Mouse (Mus musculus) testis, adult 10 weeks (tissue): ENCODE results near the gene 1110012L19Rik. TPM values are rescaled to one million over a fixed set of nuclear protein-coding genes. Genes with fewer than 3 reads are reported as not detected.

Source experiments
- polyA plus RNA-seq: library from polyadenylated mRNA; stranded (reverse); fragments of 350-450 nt; fragmentation: Illumina TruSeq; extraction: RNeasy Lipid Tissue Mini Kit (QIAGEN cat#74804); gene quantifications from one replicate; pipeline ENCODE4 v1.2.3, GENCODE M21; 2014; ENCODE audit warnings: low read depth, low replicate concordance

The 1110012L19Rik gene
- polyA plus RNA-seq = 1.7 TPM

DNA sequence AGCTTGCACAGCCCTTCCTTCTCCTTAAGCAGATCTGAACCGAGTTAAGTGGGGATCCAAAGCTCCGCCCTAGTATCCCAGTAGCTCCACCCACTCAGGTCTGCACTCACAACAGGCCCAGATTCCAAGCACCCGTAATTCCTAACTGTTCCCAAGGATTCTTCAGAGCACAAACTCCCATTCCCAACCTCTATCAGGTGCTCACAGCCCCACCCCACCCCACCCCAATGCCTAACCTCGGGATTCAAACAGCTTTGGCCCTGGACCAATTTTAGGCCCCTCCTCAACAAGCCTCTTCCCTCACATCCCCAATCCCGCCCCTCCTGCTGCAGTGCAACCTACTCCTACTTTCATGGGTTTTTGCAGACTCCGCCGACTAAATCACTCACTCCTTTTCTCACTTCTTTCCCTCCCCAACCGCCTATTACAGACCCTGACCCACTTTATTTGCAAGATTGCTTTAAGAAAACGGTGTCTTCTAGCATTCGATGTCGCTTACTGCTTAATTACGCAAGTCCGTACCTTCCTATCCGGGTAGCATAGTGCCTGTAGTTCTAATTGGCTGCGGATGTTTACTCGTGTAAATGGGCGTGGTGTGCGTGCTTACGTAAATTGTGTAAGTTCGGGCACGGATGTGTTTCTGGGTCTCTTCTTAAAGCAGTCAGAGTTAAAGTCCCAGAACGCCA, at the start of gene 1110012L19Rik:
1110012L19Rik (plus strand) TSS at position 602 of the 686 bp plus-strand sequence.

DNA sequence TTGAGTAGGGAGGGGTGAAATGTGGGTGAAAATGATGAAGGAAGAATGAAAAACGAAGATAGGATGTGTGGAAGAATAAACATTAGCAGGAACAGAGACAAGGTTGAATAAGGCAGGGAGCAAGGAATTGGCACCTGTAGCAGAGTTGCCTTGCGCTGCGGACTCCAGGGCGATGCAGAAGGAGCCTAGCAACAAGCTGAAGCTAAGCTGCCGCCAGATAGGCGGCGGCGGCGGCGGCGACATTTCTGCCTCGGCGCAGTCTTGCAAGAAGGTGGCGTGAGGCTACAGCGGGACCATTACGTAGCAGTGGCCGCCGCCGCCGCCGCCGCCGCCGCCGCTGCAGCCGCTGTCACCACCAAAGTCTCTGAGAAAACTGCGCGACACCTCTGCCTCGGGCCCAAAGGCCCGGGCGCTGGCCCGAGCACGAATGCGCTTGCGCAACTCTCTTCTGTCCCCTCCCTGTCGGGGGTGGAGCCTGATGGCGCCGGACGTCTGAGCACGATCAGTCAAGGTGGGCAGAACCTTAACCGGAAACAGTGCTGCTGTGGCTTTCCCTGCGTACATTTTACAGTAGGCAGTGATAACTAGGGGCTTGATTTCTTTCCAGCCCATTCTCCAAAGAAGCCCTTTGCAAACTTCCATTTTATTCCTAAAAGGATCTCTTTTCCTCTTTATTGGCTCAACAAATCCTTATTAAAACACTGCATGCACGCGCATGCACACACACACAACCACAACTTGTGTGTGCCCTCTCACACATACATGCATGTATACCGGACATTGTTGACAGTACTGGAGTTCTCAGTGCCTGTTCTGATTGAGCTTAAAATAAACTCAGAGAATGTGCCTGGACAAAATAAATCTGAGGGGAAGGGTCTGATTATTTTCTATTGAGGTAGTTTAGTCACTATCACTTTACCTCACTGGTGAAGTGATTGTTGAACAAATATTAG, 20.7 kb upstream of the 1110012L19Rik start, which contains the start of gene Ids:
Ids (minus strand) TSS at position 424 of the 953 bp plus-strand sequence.

Other genes with a start within 250 kb of the 1110012L19Rik start
- 8.4 TPM for gene Ids, start 20.8 kb upstream of the 1110012L19Rik start, polyA plus RNA-seq
- gene Tmem185a, start 91.3 kb downstream of the 1110012L19Rik start, polyA plus RNA-seq = 23.0 TPM